Mouse (Mus musculus) G1E (cell line): ENCODE results near the gene Cenpc1. TPM values are rescaled to one million over a fixed set of nuclear protein-coding genes. Genes with fewer than 3 reads are reported as not detected.

ENCODE experiments used
- ATAC-seq: 2 replicates; pipeline ENCODE4 v1.8.0; 2016; ENCODE audit warnings: mild to moderate bottlenecking; ENCODE audit not compliant: insufficient number of reproducible peaks, poor library complexity, low FRiP score, severe bottlenecking; ENCODE audit errors: extremely low read depth
- DNase-seq: peaks from one replicate; pipeline ENCODE4 v3.0.0; 2012; ENCODE audit warnings: low spot score
- H3K27me3 ChIP-seq: 2 replicates; pipeline ENCODE4 v1.6.1; 2012; ENCODE audit warnings: mild to moderate bottlenecking, low read length, inconsistent platforms; ENCODE audit not compliant: insufficient read depth
- H3K36me3 ChIP-seq: replicated peaks from 2 replicates; pipeline ENCODE3; 2012; ENCODE audit warnings: mild to moderate bottlenecking, inconsistent platforms
- H3K4me1 ChIP-seq: 2 replicates; pipeline ENCODE4 v1.6.1; 2012; ENCODE audit warnings: low read depth, low read length, inconsistent platforms, mixed read lengths; ENCODE audit not compliant: insufficient read depth
- H3K4me3 ChIP-seq: 2 replicates; pipeline ENCODE4 v1.5.1; 2012; ENCODE audit warnings: low read depth, mild to moderate bottlenecking, inconsistent platforms, low read length, moderate library complexity, mixed read lengths
- H3K9me3 ChIP-seq: replicated peaks from 2 replicates; pipeline ENCODE4 v1.6.1; 2012; ENCODE audit warnings: inconsistent platforms
- CTCF ChIP-seq: IDR thresholded peaks from 2 replicates; pipeline ENCODE4 v1.5.1; 2012; ENCODE audit warnings: low read depth, low read length, inconsistent platforms, mixed read lengths
- GATA1 ChIP-seq: IDR thresholded peaks from 2 replicates; pipeline ENCODE4 v1.6.1; 2012; ENCODE audit warnings: borderline replicate concordance, low read length, inconsistent platforms, mixed read lengths
- GATA2 ChIP-seq: IDR thresholded peaks from 2 replicates; pipeline ENCODE4 v1.6.1; 2012; ENCODE audit warnings: low read depth, low read length, inconsistent platforms, borderline replicate concordance
- POLR2AphosphoS5 ChIP-seq: IDR thresholded peaks from 2 replicates; pipeline ENCODE4 v1.6.1; 2012; ENCODE audit warnings: low read depth, low read length, inconsistent platforms; ENCODE audit not compliant: insufficient replicate concordance
- TAL1 ChIP-seq: conservative IDR thresholded peaks from 2 replicates; pipeline ENCODE4 v1.6.1; 2012; ENCODE audit warnings: low read depth, low read length, inconsistent platforms, mixed read lengths
- polyA plus RNA-seq: library from polyadenylated mRNA; stranded (reverse); fragments of >175 nt; gene quantifications from 2 replicates; pipeline ENCODE4 v1.2.3, GENCODE M21; 2012
- total RNA-seq, 2 experiments: library from RNA; stranded (forward) in 1 of 2; stranded (reverse) in 1 of 2; fragments of 200-1000 nt in 1 of 2; fragments of >200 nt in 1 of 2; fragmentation: Nextera tagmentation in 1 of 2; gene quantifications; 2 replicates each; pipeline ENCODE4 v1.2.3; 2014 to 2017

Gene Cenpc1
- total and polyA plus RNA-seq, 3 experiments, result 11.1 to 65.4 (median 46.8) TPM

GRCm38 (mm10) chr5:85987516-85987863, 77.9 kb downstream of the Cenpc1 start:
- H3K4me3 ChIP-seq, result no peak overlapping the region
- no peaks in the 10 kb centered on the region for H3K27me3 ChIP-seq
- no peaks in the 10 kb centered on the region for H3K36me3 ChIP-seq
- H3K4me1 ChIP-seq, result no peaks in the 10 kb centered on the region
- DNase-seq (no peak), ATAC-seq (no peak)
- TF ChIP-seq POLR2AphosphoS5 (no peak), TAL1 (no peak), CTCF (no peak)
- no peaks in the 10 kb centered on the region for H3K9me3 ChIP-seq

- TF ChIP-seq GATA2 (no peak), TAL1 (no peak)
- H3K27me3 ChIP-seq, result no peaks in the 10 kb centered on the region
- no peaks in the 10 kb centered on the region for H3K4me1 ChIP-seq
- ATAC-seq (no peak), DNase-seq (no peak)
- H3K36me3 ChIP-seq, result no peaks in the 10 kb centered on the region
- H3K9me3 ChIP-seq, result no peaks in the 10 kb centered on the region
- H3K4me3 ChIP-seq, result no peak overlapping the region
These were observed 78.5 kb downstream of the Cenpc1 start for GRCm38 (mm10) chr5:85986734-85987515.

GRCm38 (mm10) chr5:85977646-85978426, 87.5 kb downstream of the Cenpc1 start:
- H3K4me1 ChIP-seq, result no peaks in the 10 kb centered on the region
- no peak for DNase-seq
- no peak for ATAC-seq
- H3K27me3 ChIP-seq, result no peaks in the 10 kb centered on the region
- H3K36me3 ChIP-seq, result no peaks in the 10 kb centered on the region
- no peak overlapping the region for H3K4me3 ChIP-seq
- H3K9me3 ChIP-seq, result no peaks in the 10 kb centered on the region
- TF ChIP-seq GATA2, result no peak
- no peak for TF ChIP-seq TAL1
- no peak for TF ChIP-seq CTCF
- no peak for TF ChIP-seq GATA1
- no peak for TF ChIP-seq POLR2AphosphoS5

- Histone ChIP-seq H3K27me3 (no peaks in the 10 kb centered on the region), H3K9me3 (no peaks in the 10 kb centered on the region), H3K4me3 (no peak overlapping the region), H3K36me3 (no peaks in the 10 kb centered on the region), H3K4me1 (no peaks in the 10 kb centered on the region)
- no peak for ATAC-seq
- no peak for TF ChIP-seq POLR2AphosphoS5
- no peak for TF ChIP-seq TAL1
- no peak for TF ChIP-seq GATA2
- no peak for TF ChIP-seq CTCF
- no peak for TF ChIP-seq GATA1
- no peak for DNase-seq
These were observed 102.6 kb downstream of the Cenpc1 start for GRCm38 (mm10) chr5:85962791-85963190.

Other genes starting within 250 kb of the Cenpc1 start
- gene Stap1, start 6.2 kb upstream of the Cenpc1 start, total RNA-seq (2014; fragmentation: Nextera tagmentation), result 2.3 and 2.9 TPM in 2 replicates
- gene Stap1, start 6.2 kb upstream of the Cenpc1 start, total RNA-seq (2017), result 0.87 and 2.9 TPM in 2 replicates
- gene Stap1, start 6.2 kb upstream of the Cenpc1 start, polyA plus RNA-seq, result 0.03 TPM in 1 of 2 replicates, not detected in the other
- 36.2 and 37.1 TPM in 2 replicates for gene Uba6, start 107.2 kb upstream of the Cenpc1 start, total RNA-seq (2014; fragmentation: Nextera tagmentation)
- gene Uba6, start 107.2 kb upstream of the Cenpc1 start, total RNA-seq (2017), result 25.6 and 30.7 TPM in 2 replicates
- gene Uba6, start 107.2 kb upstream of the Cenpc1 start, polyA plus RNA-seq, result 0.63 and 1.1 TPM in 2 replicates
- gene Gnrhr, start 132.3 kb upstream of the Cenpc1 start, total RNA-seq (2014; fragmentation: Nextera tagmentation), result not detected in 2 replicates
- gene Gnrhr, start 132.3 kb upstream of the Cenpc1 start, total RNA-seq (2017), result 0.22 TPM in 1 of 2 replicates, not detected in the other
- not detected in 2 replicates for gene Gnrhr, start 132.3 kb upstream of the Cenpc1 start, polyA plus RNA-seq
- not detected in 2 replicates for gene Tmprss11c, start 223.7 kb upstream of the Cenpc1 start, total RNA-seq (2014; fragmentation: Nextera tagmentation)
- gene Tmprss11c, start 223.7 kb upstream of the Cenpc1 start, total RNA-seq (2017), result not detected in 2 replicates
- gene Tmprss11c, start 223.7 kb upstream of the Cenpc1 start, polyA plus RNA-seq, result not detected in 2 replicates